Mouse (Mus musculus) erythroblast, embryonic 14.5 days (primary cell): ENCODE results near the gene Rab6b.

Experiments used
- GATA1 ChIP-seq: IDR thresholded peaks from 2 replicates; pipeline ENCODE4 v1.6.1; 2012; ENCODE audit warnings: low read length, inconsistent platforms, mixed read lengths
- TAL1 ChIP-seq: IDR thresholded peaks from 3 replicates; pipeline ENCODE4 v1.6.1; 2012; ENCODE audit warnings: low read length, inconsistent platforms, mixed read lengths

DNA sequence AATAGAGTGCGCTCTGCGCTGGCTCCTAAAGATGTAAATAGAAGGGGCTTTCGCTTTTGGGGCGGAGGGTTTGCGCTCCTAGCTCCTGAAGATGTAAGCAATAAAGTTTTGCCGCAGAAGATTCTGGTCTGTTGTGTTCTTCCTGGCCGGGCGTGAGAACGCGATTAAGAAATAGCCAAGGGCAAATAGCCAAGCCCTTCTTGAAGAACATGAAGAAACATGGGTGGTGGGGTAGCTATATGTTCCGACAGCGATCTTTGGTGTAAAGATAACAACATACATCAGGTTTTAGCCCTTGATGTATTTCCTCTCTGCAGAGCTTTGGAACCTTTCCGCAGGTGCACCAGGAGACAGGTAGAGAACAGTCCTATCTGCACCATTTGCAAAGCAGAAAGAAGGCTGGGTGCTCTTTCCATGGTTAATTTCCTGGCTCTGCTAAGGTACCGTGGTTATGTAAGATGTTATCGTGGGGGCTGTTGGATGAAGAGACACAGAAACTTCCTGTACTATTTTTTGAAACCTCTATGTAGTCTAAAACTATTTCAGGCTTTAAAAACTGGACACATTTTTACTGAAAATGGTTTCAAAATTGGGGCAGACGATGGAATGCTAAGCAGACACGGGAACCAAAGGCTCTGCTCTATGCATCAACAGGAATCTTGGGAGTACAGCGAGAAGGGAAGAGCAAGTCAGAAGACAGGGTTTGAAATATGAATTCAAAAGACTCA is 2.5 kb upstream of the Rab6b start:
- TF ChIP-seq GATA1, result no peak
- TF ChIP-seq TAL1, result no peak
